Mouse (Mus musculus) forebrain, embryonic 11.5 days (tissue): Measurements from ENCODE around the gene Pou1f1. TPM values are rescaled to one million over a fixed set of nuclear protein-coding genes. Genes with fewer than 3 reads are reported as not detected.

ENCODE experiments used
- ATAC-seq: fragments of 200-750 bp; cut with Nextera tagmentation; replicated peaks from 2 replicates; pipeline ENCODE4 v1.8.0; 2017; ENCODE audit warnings: moderate TSS enrichment; ENCODE audit not compliant: low FRiP score
- DNase-seq: peaks from one replicate; pipeline ENCODE4 v3.0.0-alpha.2; 2017; ENCODE audit warnings: low spot score
- H3K27ac ChIP-seq: fragments of 300-500 bp; sonication (generic); 2 replicates; pipeline ENCODE4 v1.5.1; 2014; ENCODE audit warnings: low read depth, low read length
- H3K27me3 ChIP-seq: fragments of 300-500 bp; sonication (generic); 2 replicates; pipeline ENCODE4 v1.6.1; 2014; ENCODE audit warnings: mild to moderate bottlenecking, low read length, mixed read lengths; ENCODE audit not compliant: control insufficient read depth, insufficient read depth
- H3K36me3 ChIP-seq: fragments of 300-500 bp; sonication (generic); 2 replicates; pipeline ENCODE4 v1.6.1; 2014; ENCODE audit warnings: mild to moderate bottlenecking, low read length, moderate library complexity, mixed read lengths; ENCODE audit not compliant: control insufficient read depth, insufficient read depth
- H3K4me1 ChIP-seq: fragments of 300-500 bp; sonication (generic); replicated peaks from 2 replicates; pipeline ENCODE4 v1.6.1; 2014; ENCODE audit warnings: low read length, mixed read lengths; ENCODE audit not compliant: control insufficient read depth, insufficient read depth
- H3K4me2 ChIP-seq: fragments of 300-500 bp; sonication (generic); 2 replicates; pipeline ENCODE4 v1.6.1; 2014; ENCODE audit warnings: low read depth, mild to moderate bottlenecking, low read length, moderate library complexity, mixed read lengths; ENCODE audit not compliant: severe bottlenecking
- H3K4me3 ChIP-seq: fragments of 300-500 bp; sonication (generic); 2 replicates; pipeline ENCODE4 v1.5.1; 2014; ENCODE audit warnings: low read depth, low read length
- H3K9ac ChIP-seq: fragments of 300-500 bp; sonication (generic); 2 replicates; pipeline ENCODE4 v1.6.1; 2014; ENCODE audit warnings: low read length
- H3K9me3 ChIP-seq: fragments of 300-500 bp; sonication (generic); 2 replicates; pipeline ENCODE4 v1.6.1; 2016; ENCODE audit warnings: low read length, mixed read lengths; ENCODE audit not compliant: control insufficient read depth
- WGBS: fragments of 180-500 bp; shearing (Covaris S2); extraction: QIAGEN DNeasy Blood & Tissue Kit; methylation state at CpG from one replicate; pipeline ENCODE4 v1.1.7; 2014; 5-methylcytosine and 5-hydroxymethylcytosine counted together
- polyA plus RNA-seq: library from polyadenylated mRNA; unstranded; fragments of >200 nt; fragmentation: Nextera tagmentation; extraction: Ambion mirVana; gene quantifications from 2 replicates; pipeline ENCODE4 v1.2.1, GENCODE M21; 2014

Gene Pou1f1
- polyA plus RNA-seq: not detected in 2 replicates

DNA sequence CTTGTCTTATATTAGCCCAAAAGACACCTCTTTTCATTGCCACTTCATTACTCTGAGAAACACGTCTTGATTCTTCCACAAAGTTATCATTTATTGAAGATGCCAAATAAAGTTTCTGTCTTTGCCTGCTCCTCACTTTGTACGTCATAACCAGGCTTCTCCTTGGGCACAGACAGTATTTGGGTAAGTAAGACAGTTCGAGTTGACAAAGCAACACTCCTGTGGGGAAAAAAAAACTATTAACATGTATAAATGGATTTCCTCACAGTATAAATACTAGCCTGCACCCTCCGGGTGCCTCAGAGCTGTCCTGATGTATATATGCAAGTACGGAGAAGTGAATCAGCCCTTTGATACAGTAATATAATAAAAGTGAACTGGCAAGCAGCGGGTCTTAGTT, at the start of gene Pou1f1:
TSS of gene Pou1f1 (plus strand) at position 301 of the 400 bp plus-strand sequence.
- H3K27me3 ChIP-seq: no peaks in the 10 kb centered on the region

DNA sequence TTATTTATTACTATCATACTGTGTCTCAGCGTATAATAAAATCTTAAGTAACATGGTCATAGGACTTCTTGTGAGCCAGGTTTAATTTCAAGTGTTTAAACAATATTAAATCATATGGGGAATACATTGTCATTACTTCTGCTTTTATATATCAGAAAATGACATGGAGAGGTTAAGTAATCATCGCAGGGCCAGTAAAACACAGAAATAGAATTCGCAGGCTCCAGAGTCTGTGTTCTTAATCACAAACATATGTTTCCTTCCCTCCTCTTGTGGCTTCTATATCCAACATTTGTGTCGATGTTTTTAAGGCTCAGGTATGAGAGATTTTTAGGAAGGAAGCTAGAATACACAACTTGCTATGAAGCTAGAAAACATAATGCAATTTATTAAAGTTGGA, 49.7 kb upstream of the Pou1f1 start:
- H3K4me3 ChIP-seq: no peak overlapping the region
- H3K27me3 ChIP-seq: no peaks in the 10 kb centered on the region
- no peak overlapping the region for H3K9ac ChIP-seq
- no peak for ATAC-seq
- H3K4me1 ChIP-seq: no peaks in the 10 kb centered on the region
- WGBS: 82% methylated on average over 4 of the region's 4 CpGs
- no peaks in the 10 kb centered on the region for H3K9me3 ChIP-seq
- DNase-seq: no peak
- no peaks in the 10 kb centered on the region for H3K36me3 ChIP-seq
- no peak overlapping the region for H3K4me2 ChIP-seq
- H3K27ac ChIP-seq: no peak overlapping the region

More for the DNA sequence above, at the start of gene Pou1f1:
- DNase-seq (no peak), ATAC-seq (no peak)
- Histone ChIP-seq H3K27ac (no peak within 1 kb of the TSS), H3K4me3 (no peak within 1 kb of the TSS), H3K36me3 (no peaks in the 10 kb centered on the region), H3K4me2 (no peak within 1 kb of the TSS), H3K4me1 (no peaks in the 10 kb centered on the region), H3K9me3 (no peaks in the 10 kb centered on the region), H3K9ac (no peak within 1 kb of the TSS)
- 88% methylated on average over 6 of the region's 6 CpGs for WGBS

DNA sequence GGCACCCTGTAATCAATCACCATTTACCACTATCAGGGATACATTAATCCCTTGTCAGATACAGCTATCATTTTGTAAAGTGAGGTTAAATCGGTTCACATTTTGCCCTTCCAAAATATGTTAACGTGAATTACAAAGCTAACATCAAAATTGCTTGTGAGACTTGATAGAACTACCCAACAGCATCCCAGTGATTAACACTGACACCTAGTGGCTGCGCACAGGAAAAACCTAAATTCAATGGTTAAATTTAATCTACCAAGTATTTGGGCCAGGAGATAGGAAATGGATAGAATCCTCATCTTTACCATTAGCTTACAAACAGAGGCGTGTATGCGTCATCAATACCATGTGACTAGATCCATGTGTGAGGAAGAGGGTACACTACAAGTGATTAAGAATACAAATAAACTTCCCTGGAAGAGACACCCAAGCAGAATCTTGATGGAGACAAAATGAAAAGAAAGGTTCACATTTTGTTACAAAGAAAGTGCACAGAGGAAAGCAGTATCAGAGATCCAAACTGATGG, 47.8 kb upstream of the Pou1f1 start:
- no peak overlapping the region for H3K27ac ChIP-seq
- H3K4me1 ChIP-seq: no peaks in the 10 kb centered on the region
- H3K4me3 ChIP-seq: no peak overlapping the region
- no peaks in the 10 kb centered on the region for H3K9me3 ChIP-seq
- ATAC-seq (peak; percentile 56; the same call in 1 of the 2 replicates), DNase-seq (no peak)
- no peak overlapping the region for H3K9ac ChIP-seq
- H3K36me3 ChIP-seq: no peaks in the 10 kb centered on the region
- 24% methylated on average over 5 of the region's 5 CpGs for WGBS
- H3K4me2 ChIP-seq: no peak overlapping the region
- no peaks in the 10 kb centered on the region for H3K27me3 ChIP-seq

DNA sequence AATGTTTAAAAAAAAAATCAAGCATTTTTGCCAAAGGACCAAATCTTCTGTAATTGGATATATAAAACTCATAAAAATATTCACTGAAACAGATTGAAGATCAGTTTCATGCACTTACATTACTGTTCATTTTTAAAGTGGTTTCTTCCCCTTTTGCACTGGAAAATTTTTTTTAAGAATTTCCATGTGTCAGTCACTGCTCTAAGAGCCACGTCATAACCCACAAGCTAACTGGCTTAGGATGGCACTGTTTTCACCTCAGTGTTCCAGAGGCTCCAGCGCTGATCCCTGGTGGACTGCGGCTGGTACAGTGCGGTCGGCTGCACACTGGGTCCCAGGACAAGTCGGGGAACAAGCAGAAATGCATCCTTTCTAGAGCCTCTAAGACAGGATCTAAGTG, 34.6 kb upstream of the Pou1f1 start:
- no peak overlapping the region for H3K9ac ChIP-seq
- 86% methylated on average over 6 of the region's 6 CpGs for WGBS
- ATAC-seq: no peak

DNA sequence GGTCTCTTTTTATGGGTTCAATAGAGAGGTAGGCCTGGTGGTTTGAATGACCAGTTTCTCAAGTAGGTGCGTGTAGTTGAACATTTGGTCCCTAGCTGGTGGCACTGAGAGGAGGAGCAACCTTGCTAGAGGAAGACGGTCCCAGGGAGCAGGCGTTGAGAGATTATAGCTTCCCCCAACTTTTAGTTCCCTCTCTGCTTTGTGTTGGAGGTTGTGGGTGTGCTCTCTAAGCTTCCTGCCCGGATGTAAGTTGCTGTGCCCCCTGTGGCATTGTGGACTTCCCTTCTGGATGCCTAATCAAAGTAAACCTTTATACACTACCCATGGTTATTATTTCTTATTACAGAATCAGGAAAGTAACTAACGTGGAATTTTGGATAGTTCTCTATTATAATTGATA, 24.3 kb upstream of the Pou1f1 start:
- H3K4me2 ChIP-seq: no peak overlapping the region
- DNase-seq (no peak), ATAC-seq (no peak)
- H3K9me3 ChIP-seq: no peaks in the 10 kb centered on the region
- H3K27ac ChIP-seq: no peak overlapping the region
- H3K27me3 ChIP-seq: no peaks in the 10 kb centered on the region
- no peak overlapping the region for H3K4me3 ChIP-seq
- no peaks in the 10 kb centered on the region for H3K4me1 ChIP-seq
- H3K36me3 ChIP-seq: no peaks in the 10 kb centered on the region
- H3K9ac ChIP-seq: no peak overlapping the region
- WGBS: 85% methylated on average over 5 of the region's 5 CpGs

More for the DNA sequence above, 34.6 kb upstream of the Pou1f1 start:
- no peaks in the 10 kb centered on the region for H3K4me1 ChIP-seq
- no peaks in the 10 kb centered on the region for H3K36me3 ChIP-seq
- no peak overlapping the region for H3K4me2 ChIP-seq
- H3K27ac ChIP-seq: no peak overlapping the region
- H3K9me3 ChIP-seq: no peaks in the 10 kb centered on the region
- no peaks in the 10 kb centered on the region for H3K27me3 ChIP-seq
- H3K4me3 ChIP-seq: no peak overlapping the region
- no peak for DNase-seq

DNA sequence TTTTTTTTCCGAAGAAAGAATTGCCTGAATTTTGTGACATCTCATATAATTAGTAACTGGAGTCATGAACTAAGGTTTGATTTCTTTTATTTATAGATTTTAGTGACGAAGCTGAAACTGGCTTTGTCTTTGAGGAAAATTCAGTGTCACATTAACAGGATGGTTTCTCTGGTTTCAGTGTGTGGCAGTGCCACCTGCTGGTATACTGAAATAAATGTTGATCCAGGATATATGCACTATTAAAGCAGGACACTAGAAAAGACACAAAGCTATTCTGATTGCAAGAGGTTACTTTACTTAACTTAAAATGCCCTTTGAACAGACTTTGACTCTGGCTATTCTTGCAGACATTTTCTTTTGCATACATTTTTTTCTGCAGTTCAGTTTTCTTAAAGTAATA, 23.3 kb upstream of the Pou1f1 start:
- Histone ChIP-seq H3K36me3 (no peaks in the 10 kb centered on the region), H3K9ac (no peak overlapping the region), H3K27me3 (no peaks in the 10 kb centered on the region), H3K4me1 (no peaks in the 10 kb centered on the region), H3K27ac (no peak overlapping the region), H3K4me3 (no peak overlapping the region), H3K4me2 (no peak overlapping the region), H3K9me3 (no peaks in the 10 kb centered on the region)
- DNase-seq (no peak), ATAC-seq (0 out of 2 replicates have a peak, but pooled peaks have one; percentile 53)
- 45% methylated on average over 2 of the region's 2 CpGs for WGBS

DNA sequence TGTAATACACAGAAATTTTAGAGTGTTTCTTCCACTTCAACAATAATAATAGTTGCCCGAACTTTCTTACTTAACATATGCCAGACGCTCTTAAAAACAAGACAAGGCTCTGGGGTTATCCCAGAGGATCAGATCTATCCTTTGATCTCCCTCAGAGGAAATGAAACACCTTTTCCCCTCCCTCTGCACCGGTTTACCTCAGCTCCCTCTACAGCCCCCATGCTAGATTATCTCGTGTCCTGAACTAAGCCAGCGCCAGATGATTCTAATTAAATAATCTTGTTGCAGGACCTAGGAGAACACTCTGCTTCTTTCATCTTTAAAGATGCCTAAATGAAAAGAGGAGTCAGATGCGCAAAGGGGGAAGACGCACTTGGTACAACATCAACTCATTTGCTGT, 6.1 kb upstream of the Pou1f1 start:
- Histone ChIP-seq H3K4me3 (no peak overlapping the region), H3K27me3 (no peaks in the 10 kb centered on the region), H3K27ac (no peak overlapping the region), H3K4me2 (no peak overlapping the region), H3K9ac (no peak overlapping the region), H3K4me1 (no peaks in the 10 kb centered on the region), H3K36me3 (no peaks in the 10 kb centered on the region), H3K9me3 (no peaks in the 10 kb centered on the region)
- 71% methylated on average over 7 of the region's 7 CpGs for WGBS
- DNase-seq: no peak
- ATAC-seq: no peak

DNA sequence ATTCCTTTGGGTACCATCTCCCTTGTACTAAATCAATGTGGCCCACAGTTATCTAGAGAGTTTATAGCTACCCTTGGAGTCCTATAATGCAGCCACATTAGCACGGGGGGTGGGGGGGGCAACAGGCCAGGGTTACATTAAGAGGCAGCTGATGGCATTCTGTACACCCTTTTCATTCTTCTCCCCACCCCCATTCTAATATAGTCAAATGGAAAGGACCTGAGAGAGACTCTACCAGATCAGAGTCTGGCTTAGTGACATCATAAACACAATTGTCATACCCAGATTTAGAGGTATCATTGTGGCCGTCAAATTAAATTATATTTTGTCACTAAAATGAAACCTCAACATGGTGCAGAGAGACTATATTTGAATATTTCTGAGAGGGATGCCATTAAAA, 5.7 kb downstream of the Pou1f1 start:
- Histone ChIP-seq H3K9me3 (no peaks in the 10 kb centered on the region), H3K4me3 (no peak overlapping the region), H3K27me3 (no peaks in the 10 kb centered on the region), H3K27ac (no peak overlapping the region), H3K9ac (no peak overlapping the region), H3K4me1 (no peaks in the 10 kb centered on the region), H3K36me3 (no peaks in the 10 kb centered on the region), H3K4me2 (no peak overlapping the region)
- 90% methylated on average over 2 of the region's 2 CpGs for WGBS
- no peak for ATAC-seq
- DNase-seq: no peak

DNA sequence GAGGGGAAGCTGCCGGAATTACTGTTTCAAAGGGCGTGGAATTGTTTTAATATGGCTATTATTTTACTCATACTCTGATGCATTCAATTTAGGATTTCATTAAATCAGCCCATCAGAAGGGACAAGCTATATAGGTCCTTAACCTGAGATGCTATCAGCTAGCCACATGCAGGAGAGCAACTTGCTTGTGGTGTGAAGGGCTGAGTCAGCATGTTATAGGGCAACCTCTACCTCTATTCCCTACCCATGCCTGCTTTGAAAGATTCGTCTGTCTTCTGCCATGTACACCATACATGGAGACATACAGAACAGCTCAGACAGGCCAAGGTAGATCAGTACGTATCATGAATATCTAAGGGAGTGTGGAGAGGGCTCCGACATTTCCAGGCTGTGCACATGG, 6.4 kb downstream of the Pou1f1 start:
- ATAC-seq (no peak), DNase-seq (no peak)
- Histone ChIP-seq H3K9me3 (no peaks in the 10 kb centered on the region), H3K4me1 (no peaks in the 10 kb centered on the region), H3K9ac (no peak overlapping the region), H3K27me3 (no peaks in the 10 kb centered on the region), H3K36me3 (no peaks in the 10 kb centered on the region), H3K4me3 (no peak overlapping the region), H3K4me2 (no peak overlapping the region), H3K27ac (no peak overlapping the region)
- WGBS: 89% methylated on average over 5 of the region's 5 CpGs
